Mouse (Mus musculus) midbrain, postnatal 0 days (tissue): ENCODE results near the gene Spred2. TPM values are rescaled to one million over a fixed set of nuclear protein-coding genes. Genes with fewer than 3 reads are reported as not detected.

Experiments used
- ATAC-seq: fragments of 200-750 bp; cut with Nextera tagmentation; 2 replicates; pipeline ENCODE4 v1.8.0; 2017; ENCODE audit warnings: moderate number of reproducible peaks, mild to moderate bottlenecking, moderate TSS enrichment, moderate library complexity; ENCODE audit not compliant: low FRiP score
- DNase-seq: peaks from one replicate; pipeline ENCODE4 v3.0.0-alpha.2; 2015; ENCODE audit warnings: low spot score
- H3K27ac ChIP-seq: fragments of 300-500 bp; sonication (generic); 2 replicates; pipeline ENCODE4 v1.5.1; 2014; ENCODE audit warnings: low read depth, mild to moderate bottlenecking, low read length, mixed read lengths
- H3K27me3 ChIP-seq: fragments of 300-500 bp; sonication (generic); 2 replicates; pipeline ENCODE4 v1.6.1; 2014; ENCODE audit warnings: low read length, control low read depth, mixed read lengths; ENCODE audit not compliant: insufficient read depth
- H3K36me3 ChIP-seq: fragments of 300-500 bp; sonication (generic); 2 replicates; pipeline ENCODE4 v1.6.1; 2014; ENCODE audit warnings: low read length, control low read depth, mixed read lengths; ENCODE audit not compliant: insufficient read depth
- H3K4me1 ChIP-seq: fragments of 300-500 bp; sonication (generic); 2 replicates; pipeline ENCODE4 v1.6.1; 2014; ENCODE audit warnings: mild to moderate bottlenecking, control low read depth, antibody characterized with exemption, low read length, mixed read lengths; ENCODE audit not compliant: insufficient read depth
- H3K4me2 ChIP-seq: fragments of 300-500 bp; sonication (generic); 2 replicates; pipeline ENCODE4 v1.6.1; 2014; ENCODE audit warnings: low read depth, mild to moderate bottlenecking, low read length, mixed read lengths; ENCODE audit not compliant: poor library complexity, severe bottlenecking
- H3K4me3 ChIP-seq: fragments of 300-500 bp; sonication (generic); 2 replicates; pipeline ENCODE4 v1.5.1; 2014; ENCODE audit warnings: low read depth, mild to moderate bottlenecking, low read length, moderate library complexity
- H3K9ac ChIP-seq: fragments of 300-500 bp; sonication (generic); replicated peaks from 2 replicates; pipeline ENCODE4 v1.6.1; 2014; ENCODE audit warnings: mild to moderate bottlenecking, low read length, moderate library complexity, mixed read lengths; ENCODE audit not compliant: poor library complexity, severe bottlenecking
- H3K9me3 ChIP-seq: fragments of 300-500 bp; sonication (generic); 2 replicates; pipeline ENCODE4 v1.6.1; 2016; ENCODE audit warnings: low read length, control low read depth
- CTCF ChIP-seq: IDR thresholded peaks from 2 replicates; pipeline ENCODE4 v1.5.1; 2016; ENCODE audit warnings: antibody characterized with exemption, mild to moderate bottlenecking
- WGBS: fragments of 180-500 bp; shearing (Covaris S2); extraction: QIAGEN DNeasy Blood & Tissue Kit; methylation state at CpG from one replicate; pipeline ENCODE4 v1.1.7; 2014; 5-methylcytosine and 5-hydroxymethylcytosine counted together
- polyA plus RNA-seq: library from polyadenylated mRNA; unstranded; fragments of >200 nt; fragmentation: Nextera tagmentation; extraction: Ambion mirVana; gene quantifications from 2 replicates; pipeline ENCODE4 v1.2.1, GENCODE M21; 2015
- total RNA-seq: library from RNA; depleted of rRNA; stranded (reverse); fragments of >200 nt; gene quantifications from 2 replicates; pipeline ENCODE4 v1.2.3, GENCODE M21; 2014

Gene Spred2
- total and polyA plus RNA-seq, 2 experiments from 2014 or later = 6.2 to 17.0 TPM

- H3K9ac ChIP-seq = no peak overlapping the region
- H3K27me3 ChIP-seq = no peaks in the 10 kb centered on the region
- H3K4me2 ChIP-seq = no peak overlapping the region
- DNase-seq (no peak), ATAC-seq (no peak)
- H3K36me3 ChIP-seq = no peaks in the 10 kb centered on the region
- WGBS = 81% methylated on average over 5 of the region's 5 CpGs
- H3K4me3 ChIP-seq = no peak overlapping the region
- no peaks in the 10 kb centered on the region for H3K9me3 ChIP-seq
- TF ChIP-seq CTCF = no peak
- H3K27ac ChIP-seq = no peak overlapping the region
- H3K4me1 ChIP-seq = 0 out of 2 replicates have a peak, but pooled peaks cover 3% of the 10 kb centered on the region
Measured at GRCm38 (mm10) chr11:19985283-19985854, 61.2 kb downstream of the Spred2 start.

- Histone ChIP-seq H3K36me3 (no peaks in the 10 kb centered on the region), H3K9ac (no peak overlapping the region), H3K4me1 (0 out of 2 replicates have a peak, but pooled peaks cover 3% of the 10 kb centered on the region), H3K4me2 (no peak overlapping the region), H3K4me3 (no peak overlapping the region), H3K27ac (no peak overlapping the region), H3K27me3 (no peaks in the 10 kb centered on the region), H3K9me3 (no peaks in the 10 kb centered on the region)
- no peak for TF ChIP-seq CTCF
- ATAC-seq (no peak), DNase-seq (no peak)
- 13% methylated on average over 1 of the region's 1 CpGs for WGBS
Measured at GRCm38 (mm10) chr11:19986443-19986861, 62.3 kb downstream of the Spred2 start.

DNA sequence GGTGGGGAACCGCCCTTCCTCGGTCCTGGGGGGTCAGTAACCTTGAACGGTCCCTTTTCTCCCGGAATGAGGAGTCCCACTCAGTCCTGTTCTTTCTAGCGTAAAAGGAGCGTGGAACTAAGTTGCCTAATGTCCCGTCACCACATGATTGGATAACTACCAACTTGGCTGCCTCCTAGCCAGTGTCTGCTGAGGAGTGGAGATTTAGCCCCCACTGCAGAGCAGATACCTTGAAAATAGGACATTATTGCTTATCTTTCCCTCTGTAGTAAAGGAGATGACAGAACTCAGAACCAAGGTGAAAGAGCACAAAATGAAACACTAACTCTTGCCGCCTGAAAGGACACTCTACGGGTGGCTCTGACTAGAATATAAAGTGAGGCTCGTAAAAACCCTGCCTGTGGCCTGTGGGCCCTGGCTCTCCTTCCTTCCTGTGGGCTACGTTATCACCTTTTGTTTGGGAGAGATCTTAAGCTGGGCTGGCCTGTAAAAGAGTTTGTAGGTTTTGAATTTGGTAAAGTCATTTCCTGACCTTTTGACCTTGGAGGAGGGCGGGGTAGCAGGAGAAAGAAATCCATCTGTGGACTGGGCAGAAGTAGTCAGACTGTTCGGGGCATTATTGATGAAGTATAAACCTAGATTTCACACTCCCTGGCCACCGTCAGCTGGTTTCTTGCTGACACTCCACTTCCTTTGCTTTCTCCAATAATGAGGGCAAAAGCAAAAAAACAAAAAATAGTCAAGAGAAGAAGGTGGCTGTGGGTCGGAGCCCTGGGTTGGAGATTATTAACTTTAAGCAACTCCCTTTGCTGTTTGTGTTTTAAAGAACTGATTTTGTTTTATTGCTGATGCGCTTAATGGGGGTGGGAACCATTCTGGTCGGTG, 62.9 kb downstream of the Spred2 start:
- H3K9me3 ChIP-seq = no peaks in the 10 kb centered on the region
- DNase-seq = peak; percentile 38
- ATAC-seq = no peak
- TF ChIP-seq CTCF = no peak
- H3K27me3 ChIP-seq = no peaks in the 10 kb centered on the region
- no peaks in the 10 kb centered on the region for H3K36me3 ChIP-seq
- H3K4me1 ChIP-seq = peaks cover 5% of the 10 kb centered on the region; the same call in 1 of the 2 replicates
- 40% methylated on average over 17 of the region's 17 CpGs for WGBS
- no peak overlapping the region for H3K4me2 ChIP-seq
- no peak overlapping the region for H3K27ac ChIP-seq
- H3K9ac ChIP-seq = no peak overlapping the region
- no peak overlapping the region for H3K4me3 ChIP-seq

GRCm38 (mm10) chr11:19987756-19988091, 63.5 kb downstream of the Spred2 start:
- DNase-seq (no peak), ATAC-seq (no peak)
- Histone ChIP-seq H3K27ac (no peak overlapping the region), H3K36me3 (no peaks in the 10 kb centered on the region), H3K27me3 (no peaks in the 10 kb centered on the region), H3K4me3 (no peak overlapping the region), H3K4me2 (no peak overlapping the region), H3K9me3 (no peaks in the 10 kb centered on the region), H3K4me1 (peaks cover 10% of the 10 kb centered on the region; the same call in 1 of the 2 replicates), H3K9ac (no peak overlapping the region)
- no peak for TF ChIP-seq CTCF
- 21% methylated on average over 9 of the region's 9 CpGs for WGBS

- no peak for TF ChIP-seq CTCF
- Histone ChIP-seq H3K4me3 (no peak overlapping the region), H3K27ac (no peak overlapping the region), H3K4me1 (peaks cover 10% of the 10 kb centered on the region; the same call in 1 of the 2 replicates), H3K27me3 (no peaks in the 10 kb centered on the region), H3K36me3 (no peaks in the 10 kb centered on the region), H3K4me2 (no peak overlapping the region), H3K9me3 (no peaks in the 10 kb centered on the region), H3K9ac (no peak overlapping the region)
- WGBS = 77% methylated on average over 5 of the region's 5 CpGs
- no peak for DNase-seq
- ATAC-seq = no peak
Measured at GRCm38 (mm10) chr11:19988224-19988623, 64.0 kb downstream of the Spred2 start.

DNA sequence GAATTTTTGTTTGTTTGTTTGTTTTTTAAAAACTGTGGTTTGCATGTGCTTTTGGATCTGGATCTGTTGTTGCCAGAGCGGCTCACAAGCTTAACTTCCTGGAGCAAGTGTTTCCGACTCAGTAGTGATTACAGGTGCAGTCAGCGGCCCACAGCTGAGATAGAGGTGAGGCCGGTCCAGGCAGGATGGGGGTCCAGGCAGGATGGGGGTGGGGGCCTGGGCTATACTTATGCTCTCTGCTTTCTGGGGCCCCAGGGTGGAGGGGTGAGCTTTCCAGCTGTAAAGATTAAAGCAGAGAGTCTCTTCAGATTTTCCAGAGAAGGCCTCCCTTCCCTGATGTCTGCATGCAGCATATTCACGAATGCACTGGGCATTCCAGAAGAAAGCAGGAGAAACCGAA, 64.5 kb downstream of the Spred2 start:
- no peak overlapping the region for H3K27ac ChIP-seq
- no peak overlapping the region for H3K4me2 ChIP-seq
- H3K36me3 ChIP-seq = no peaks in the 10 kb centered on the region
- no peak overlapping the region for H3K4me3 ChIP-seq
- H3K9me3 ChIP-seq = no peaks in the 10 kb centered on the region
- DNase-seq (no peak), ATAC-seq (no peak)
- TF ChIP-seq CTCF = no peak
- peaks cover 10% of the 10 kb centered on the region; the same call in 1 of the 2 replicates for H3K4me1 ChIP-seq
- WGBS = 76% methylated on average over 6 of the region's 6 CpGs
- H3K27me3 ChIP-seq = no peaks in the 10 kb centered on the region
- H3K9ac ChIP-seq = no peak overlapping the region
